Mouse (Mus musculus) midbrain, embryonic 16.5 days (tissue): ENCODE measurements around the gene Rpl35a. TPM values are rescaled to one million over a fixed set of nuclear protein-coding genes. Genes with fewer than 3 reads are reported as not detected.

Experiments used
- ATAC-seq: fragments of 200-750 bp; cut with Nextera tagmentation; 2 replicates; pipeline ENCODE4 v1.8.0; 2017; ENCODE audit warnings: moderate TSS enrichment
- H3K27ac ChIP-seq: fragments of 300-500 bp; sonication (generic); 2 replicates; pipeline ENCODE4 v1.5.1; 2014; ENCODE audit warnings: mild to moderate bottlenecking, low read length, mixed read lengths
- H3K27me3 ChIP-seq: fragments of 300-500 bp; sonication (generic); 2 replicates; pipeline ENCODE4 v1.6.1; 2014; ENCODE audit warnings: low read depth, low read length, mixed read lengths; ENCODE audit not compliant: control insufficient read depth, insufficient read depth
- H3K36me3 ChIP-seq: fragments of 300-500 bp; sonication (generic); 2 replicates; pipeline ENCODE4 v1.6.1; 2014; ENCODE audit warnings: mild to moderate bottlenecking, low read length, moderate library complexity, mixed read lengths; ENCODE audit not compliant: control insufficient read depth, insufficient read depth
- H3K4me1 ChIP-seq: fragments of 300-500 bp; sonication (generic); 2 replicates; pipeline ENCODE4 v1.6.1; 2014; ENCODE audit warnings: mild to moderate bottlenecking, low read length, mixed read lengths; ENCODE audit not compliant: control insufficient read depth, insufficient read depth
- H3K4me2 ChIP-seq: fragments of 300-500 bp; sonication (generic); 2 replicates; pipeline ENCODE4 v1.6.1; 2014; ENCODE audit warnings: mild to moderate bottlenecking, low read length, mixed read lengths
- H3K4me3 ChIP-seq: fragments of 300-500 bp; sonication (generic); 2 replicates; pipeline ENCODE4 v1.5.1; 2014; ENCODE audit warnings: low read depth, mild to moderate bottlenecking, low read length, moderate library complexity, mixed read lengths
- H3K9ac ChIP-seq: fragments of 300-500 bp; sonication (generic); 2 replicates; pipeline ENCODE4 v1.6.1; 2014; ENCODE audit warnings: low read depth, low read length, mixed read lengths
- H3K9me3 ChIP-seq: fragments of 300-500 bp; sonication (generic); replicated peaks from 2 replicates; pipeline ENCODE4 v1.6.1; 2014; ENCODE audit warnings: mild to moderate bottlenecking, low read length, mixed read lengths; ENCODE audit not compliant: control insufficient read depth, poor library complexity, severe bottlenecking
- WGBS: fragments of 180-500 bp; shearing (Covaris S2); extraction: QIAGEN DNeasy Blood & Tissue Kit; methylation state at CpG from one replicate; pipeline ENCODE4 v1.1.7; 2014; 5-methylcytosine and 5-hydroxymethylcytosine counted together
- polyA plus RNA-seq: library from polyadenylated mRNA; unstranded; fragments of >200 nt; fragmentation: Nextera tagmentation; extraction: Ambion mirVana; gene quantifications from 2 replicates; pipeline ENCODE4 v1.2.1, GENCODE M21; 2015

Gene Rpl35a
- polyA plus RNA-seq, 1 experiment from 2014 or later, result 387 TPM

- ATAC-seq, result no peak
- Histone ChIP-seq H3K9ac (no peak overlapping the region), H3K4me2 (no peak overlapping the region), H3K27me3 (no peaks in the 10 kb centered on the region), H3K9me3 (no peaks in the 10 kb centered on the region), H3K36me3 (0 out of 2 replicates have a peak, but pooled peaks cover under 1% of the 10 kb centered on the region), H3K4me1 (no peaks in the 10 kb centered on the region), H3K4me3 (no peak overlapping the region), H3K27ac (no peak overlapping the region)
- 77% methylated on average over 21 of the region's 21 CpGs for WGBS
Measured at GRCm38 (mm10) chr16:33019117-33019770, 37.0 kb upstream of the Rpl35a start.

- Histone ChIP-seq H3K9ac (no peak overlapping the region), H3K4me3 (no peak overlapping the region), H3K36me3 (no peaks in the 10 kb centered on the region), H3K4me2 (no peak overlapping the region), H3K9me3 (no peaks in the 10 kb centered on the region), H3K27me3 (no peaks in the 10 kb centered on the region), H3K4me1 (no peaks in the 10 kb centered on the region), H3K27ac (no peak overlapping the region)
- no peak for ATAC-seq
- WGBS, result 87% methylated on average over 3 of the region's 3 CpGs
Measured at GRCm38 (mm10) chr16:33021381-33021780, 34.9 kb upstream of the Rpl35a start.

GRCm38 (mm10) chr16:33023750-33024149 lies 32.5 kb upstream of the Rpl35a start:
- Histone ChIP-seq H3K9me3 (no peaks in the 10 kb centered on the region), H3K4me2 (no peak overlapping the region), H3K27ac (no peak overlapping the region), H3K36me3 (no peaks in the 10 kb centered on the region), H3K9ac (no peak overlapping the region), H3K4me3 (no peak overlapping the region), H3K4me1 (no peaks in the 10 kb centered on the region), H3K27me3 (no peaks in the 10 kb centered on the region)
- WGBS, result 3% methylated on average over 4 of the region's 4 CpGs
- ATAC-seq, result no peak

GRCm38 (mm10) chr16:33024456-33025104 lies 31.7 kb upstream of the Rpl35a start:
- H3K4me3 ChIP-seq, result no peak overlapping the region
- no peaks in the 10 kb centered on the region for H3K27me3 ChIP-seq
- WGBS, result 70% methylated on average over 8 of the region's 8 CpGs
- H3K4me1 ChIP-seq, result no peaks in the 10 kb centered on the region
- no peaks in the 10 kb centered on the region for H3K36me3 ChIP-seq
- ATAC-seq, result no peak
- H3K27ac ChIP-seq, result no peak overlapping the region
- H3K9ac ChIP-seq, result no peak overlapping the region
- no peaks in the 10 kb centered on the region for H3K9me3 ChIP-seq
- no peak overlapping the region for H3K4me2 ChIP-seq

- Histone ChIP-seq H3K4me1 (no peaks in the 10 kb centered on the region), H3K9ac (no peak overlapping the region), H3K27me3 (no peaks in the 10 kb centered on the region), H3K27ac (no peak overlapping the region), H3K9me3 (no peaks in the 10 kb centered on the region), H3K4me2 (no peak overlapping the region), H3K4me3 (no peak overlapping the region), H3K36me3 (no peaks in the 10 kb centered on the region)
- no peak for ATAC-seq
- 87% methylated on average over 7 of the region's 7 CpGs for WGBS
Measured at GRCm38 (mm10) chr16:33026357-33026756, 29.9 kb upstream of the Rpl35a start.

- Histone ChIP-seq H3K4me2 (no peak overlapping the region), H3K9me3 (no peaks in the 10 kb centered on the region), H3K9ac (no peak overlapping the region), H3K4me1 (no peaks in the 10 kb centered on the region), H3K36me3 (no peaks in the 10 kb centered on the region), H3K4me3 (no peak overlapping the region), H3K27ac (no peak overlapping the region), H3K27me3 (no peaks in the 10 kb centered on the region)
- 88% methylated on average over 4 of the region's 4 CpGs for WGBS
- ATAC-seq, result no peak
Measured at GRCm38 (mm10) chr16:33036006-33036405, 20.2 kb upstream of the Rpl35a start.

- no peaks in the 10 kb centered on the region for H3K4me1 ChIP-seq
- no peak for ATAC-seq
- no peaks in the 10 kb centered on the region for H3K36me3 ChIP-seq
- no peak overlapping the region for H3K4me2 ChIP-seq
- H3K27me3 ChIP-seq, result no peaks in the 10 kb centered on the region
- H3K9ac ChIP-seq, result no peak overlapping the region
- WGBS, result 83% methylated on average over 1 of the region's 1 CpGs
- H3K9me3 ChIP-seq, result no peaks in the 10 kb centered on the region
- H3K4me3 ChIP-seq, result no peak overlapping the region
- H3K27ac ChIP-seq, result no peak overlapping the region
Measured at GRCm38 (mm10) chr16:33042682-33043081, 13.6 kb upstream of the Rpl35a start.

GRCm38 (mm10) chr16:33043268-33043667 lies 13.0 kb upstream of the Rpl35a start:
- no peak for ATAC-seq
- Histone ChIP-seq H3K9me3 (no peaks in the 10 kb centered on the region), H3K4me2 (no peak overlapping the region), H3K27me3 (no peaks in the 10 kb centered on the region), H3K4me1 (no peaks in the 10 kb centered on the region), H3K4me3 (no peak overlapping the region), H3K36me3 (no peaks in the 10 kb centered on the region), H3K27ac (no peak overlapping the region), H3K9ac (no peak overlapping the region)
- WGBS, result 82% methylated on average over 2 of the region's 2 CpGs

GRCm38 (mm10) chr16:33048004-33048403 lies 8.2 kb upstream of the Rpl35a start:
- no peaks in the 10 kb centered on the region for H3K9me3 ChIP-seq
- H3K36me3 ChIP-seq, result 0 out of 2 replicates have a peak, but pooled peaks cover 2% of the 10 kb centered on the region
- no peak overlapping the region for H3K27ac ChIP-seq
- H3K4me1 ChIP-seq, result no peaks in the 10 kb centered on the region
- 87% methylated on average over 1 of the region's 1 CpGs for WGBS
- no peak for ATAC-seq
- H3K4me2 ChIP-seq, result no peak overlapping the region
- H3K9ac ChIP-seq, result no peak overlapping the region
- no peak overlapping the region for H3K4me3 ChIP-seq
- no peaks in the 10 kb centered on the region for H3K27me3 ChIP-seq
